Mouse (Mus musculus): ENCODE results near the gene Azi2.
A peak's percentile ranks its signal among the peaks of the same experiment; 100 is the strongest.

The Azi2 gene

DNA sequence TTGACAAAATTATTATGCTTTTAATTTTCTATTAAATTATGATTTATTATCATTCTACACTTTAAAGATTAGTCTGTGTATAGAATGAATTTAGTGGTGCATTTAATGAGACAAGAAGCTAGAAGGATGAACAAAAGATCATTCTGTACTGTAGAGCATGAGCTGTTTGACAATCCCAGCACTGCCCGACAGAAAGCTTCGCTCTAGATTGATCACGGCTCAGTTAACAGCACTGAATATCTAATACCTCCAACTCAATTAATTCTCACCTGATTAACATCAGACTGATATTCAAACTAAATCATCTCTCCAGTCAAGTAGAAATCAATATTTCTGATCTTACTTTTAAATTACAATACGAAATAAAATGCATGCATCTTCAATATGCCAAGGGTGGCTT, 43.5 kb downstream of the Azi2 start:
- no peak for DNase-seq

DNA sequence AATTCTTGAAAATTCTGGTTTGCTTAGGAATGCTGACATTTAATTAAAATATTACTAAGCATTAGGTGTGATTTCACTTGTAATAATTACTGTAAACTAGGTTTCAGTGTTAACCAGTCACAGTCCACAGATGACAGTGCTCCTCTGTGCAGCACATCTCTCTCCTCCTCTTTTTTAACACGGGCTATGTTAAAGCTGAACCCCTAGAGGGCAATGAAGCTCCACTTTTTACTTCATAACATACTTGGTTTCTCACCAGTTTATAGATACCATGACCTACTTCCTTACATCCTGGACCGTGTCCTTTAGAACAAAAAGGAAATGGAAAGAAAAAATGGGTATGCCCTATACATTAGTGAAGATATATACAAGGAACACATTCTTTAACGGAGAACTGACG, 59.1 kb downstream of the Azi2 start:
- no peak for DNase-seq

DNA sequence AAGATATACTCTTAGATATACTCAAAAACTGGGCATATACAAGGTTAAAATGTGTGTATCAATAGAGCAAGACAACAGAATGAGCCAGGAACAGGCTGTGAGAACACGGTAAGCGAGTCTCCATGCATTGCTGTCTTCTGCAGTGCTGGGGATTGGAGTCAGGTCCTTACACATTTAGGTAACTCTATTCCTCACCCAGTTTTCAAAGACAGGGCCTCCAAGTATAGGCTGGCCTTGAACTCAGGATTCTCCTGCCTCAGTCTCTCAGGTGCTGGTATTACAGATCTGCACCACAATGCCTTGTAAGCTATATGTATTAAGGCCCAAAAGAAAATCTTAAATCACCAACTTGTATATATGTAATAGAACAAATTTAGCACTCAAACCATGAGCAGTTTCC, 60.2 kb downstream of the Azi2 start:
- no peak for DNase-seq

DNA sequence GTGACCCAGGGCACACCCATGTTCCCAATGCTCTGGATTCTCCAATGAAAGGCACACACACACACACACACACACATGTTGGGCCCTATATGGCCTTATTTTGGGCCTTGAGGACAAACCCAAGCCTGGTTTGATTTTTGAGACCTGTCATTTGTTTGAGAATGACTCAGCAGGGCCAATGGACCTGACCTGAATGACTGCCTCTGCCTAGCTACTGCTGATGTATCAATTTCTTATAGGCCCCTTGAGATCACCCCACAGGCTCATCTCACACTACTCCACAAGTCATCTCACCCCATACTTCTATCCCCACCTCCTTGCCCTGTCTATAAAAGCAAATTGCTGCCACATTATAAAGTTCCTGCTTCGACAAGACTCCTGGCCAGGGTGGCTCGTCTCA, 61.5 kb downstream of the Azi2 start:
- no peak for DNase-seq

DNA sequence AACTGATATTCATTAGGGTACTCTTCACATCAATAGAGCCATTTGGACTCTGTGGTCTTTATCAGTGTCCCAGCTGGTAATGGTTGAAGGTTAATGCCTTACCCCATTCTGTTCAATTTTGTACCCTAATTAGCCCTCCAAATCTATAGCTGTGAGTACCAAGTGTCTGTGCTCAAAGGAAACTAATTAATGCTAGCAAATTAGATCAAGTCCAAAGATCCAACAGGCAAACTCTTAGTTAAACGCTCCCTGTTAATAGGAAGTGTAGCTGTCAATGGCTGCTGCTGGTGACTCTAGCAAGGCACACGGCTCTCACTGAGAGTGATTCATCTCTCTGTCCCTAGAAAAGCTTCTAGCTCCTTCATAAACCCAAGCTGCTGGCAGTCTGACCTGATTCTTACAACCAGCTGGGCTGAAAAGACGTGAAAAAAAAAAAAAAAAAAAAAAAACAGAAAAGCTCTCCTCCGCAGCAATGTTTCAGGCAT, 68.3 kb downstream of the Azi2 start:
- no peak for DNase-seq

DNA sequence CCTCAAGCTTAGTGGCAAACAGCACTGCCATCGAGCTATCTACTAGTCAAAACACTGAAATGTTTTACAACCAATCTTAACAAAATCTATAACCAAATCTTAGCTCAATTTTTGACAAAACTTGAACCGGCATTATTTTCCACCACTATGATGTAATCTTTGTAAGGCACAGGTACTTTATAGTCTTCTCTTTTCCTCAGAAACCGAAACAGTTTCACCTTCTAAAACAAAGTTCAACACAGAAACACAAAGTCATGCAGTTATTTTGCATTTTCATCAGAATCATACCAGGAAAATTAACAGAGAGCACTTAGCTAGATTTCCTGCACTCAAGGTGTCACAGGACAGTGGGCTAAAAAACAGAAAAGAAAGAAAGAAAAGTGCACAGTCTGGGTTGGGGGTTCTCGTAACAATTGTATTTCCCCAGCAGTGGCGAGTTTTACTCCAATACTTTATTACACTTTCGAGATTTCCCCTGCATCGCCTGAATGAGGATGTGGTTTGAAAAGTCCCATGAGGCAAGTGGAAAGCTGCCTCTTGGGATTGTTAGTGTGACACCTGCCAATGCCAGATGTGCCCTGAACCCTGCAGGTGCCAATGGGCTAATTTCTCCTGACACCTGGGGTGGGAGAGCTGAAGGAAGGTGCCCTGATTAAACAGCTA, 69.5 kb downstream of the Azi2 start:
- peak; percentile 14 to 30 for DNase-seq

DNA sequence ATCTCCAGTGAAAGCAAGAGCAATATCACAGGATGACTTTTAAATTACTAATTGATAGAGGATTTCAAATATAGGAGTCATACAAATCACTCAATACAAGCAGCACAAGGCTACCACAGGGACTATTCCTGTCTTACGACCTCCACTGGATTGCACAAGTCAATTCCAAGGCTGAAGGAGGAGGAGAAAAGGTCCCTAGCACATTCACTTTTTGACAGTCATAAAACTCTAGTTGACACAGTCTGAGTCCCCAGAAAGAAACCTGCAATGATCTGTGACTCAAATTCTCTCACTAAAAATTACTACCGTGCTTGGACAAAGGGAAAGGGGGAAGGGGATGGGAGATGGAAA, 70.0 kb downstream of the Azi2 start:
- no peak for DNase-seq

All from B cell, adult 2 months (primary cell).